Mouse (Mus musculus) gastrocnemius, postnatal 14 days (tissue): ENCODE measurements around the gene Lamtor2. TPM values are rescaled to one million over a fixed set of nuclear protein-coding genes. Genes with fewer than 3 reads are reported as not detected.

Experiments used
- DNase-seq: peaks from one replicate; pipeline ENCODE4 v3.0.0; 2021; ENCODE audit warnings: mixed read lengths
- intact Hi-C: fragments of 180-260 bp; cut with DNase I; formaldehyde crosslinking; loops from one replicate; pipeline ENCODE4 v1.15.1; 2025; ENCODE audit warnings: low total_unique reads
- total RNA-seq, 2 experiments: library from RNA; stranded (reverse); gene quantifications; 2 replicates each; pipeline ENCODE4 v1.2.3; 2021

The Lamtor2 gene
- total RNA-seq, 2 experiments from 2014 or later: 78.3 to 80.4 TPM

- intact Hi-C loops: no loop called here
- DNase-seq: no peak
These were observed 7.8 kb downstream of the Lamtor2 start for GRCm38 (mm10) chr3:88544955-88545591.

- DNase-seq: no peak
- intact Hi-C loops: no loop called here
These were observed 8.4 kb downstream of the Lamtor2 start for GRCm38 (mm10) chr3:88544514-88544913.

GRCm38 (mm10) chr3:88543651-88544410 lies 9.0 kb downstream of the Lamtor2 start:
- intact Hi-C loops: no loop called here
- no peak for DNase-seq

GRCm38 (mm10) chr3:88543174-88543573 lies 9.7 kb downstream of the Lamtor2 start:
- intact Hi-C loops: no loop called here
- DNase-seq: no peak

GRCm38 (mm10) chr3:88542486-88542885 lies 10.4 kb downstream of the Lamtor2 start:
- intact Hi-C loops: no loop called here
- DNase-seq: no peak

- no peak for DNase-seq
- intact Hi-C loops: no loop called here
These were observed 11.1 kb downstream of the Lamtor2 start for GRCm38 (mm10) chr3:88541622-88542401.

- intact Hi-C loops: no loop called here
- no peak for DNase-seq
These were observed 12.8 kb downstream of the Lamtor2 start for GRCm38 (mm10) chr3:88540085-88540484.

- intact Hi-C loops: no loop called here
- DNase-seq: no peak
These were observed 13.5 kb downstream of the Lamtor2 start for GRCm38 (mm10) chr3:88539397-88539796.

- intact Hi-C loops: no loop called here
- DNase-seq: no peak
These were observed 14.4 kb downstream of the Lamtor2 start for GRCm38 (mm10) chr3:88538271-88539145.

GRCm38 (mm10) chr3:88537146-88537545 lies 15.7 kb downstream of the Lamtor2 start:
- no peak for DNase-seq
- intact Hi-C loops: no loop called here

- DNase-seq: peak; percentile 82
- intact Hi-C loops: no loop called here
These were observed 16.6 kb downstream of the Lamtor2 start for GRCm38 (mm10) chr3:88536103-88536930.

GRCm38 (mm10) chr3:88535527-88535926 lies 17.3 kb downstream of the Lamtor2 start:
- intact Hi-C loops: no loop called here
- no peak for DNase-seq

GRCm38 (mm10) chr3:88535005-88535404 lies 17.9 kb downstream of the Lamtor2 start:
- intact Hi-C loops: no loop called here
- DNase-seq: no peak

GRCm38 (mm10) chr3:88533706-88534105 lies 19.2 kb downstream of the Lamtor2 start:
- DNase-seq: no peak
- intact Hi-C loops: no loop called here

- peak; percentile 37 for DNase-seq
- intact Hi-C loops: no loop called here
These were observed 20.0 kb downstream of the Lamtor2 start for GRCm38 (mm10) chr3:88532689-88533511.

- DNase-seq: no peak
- intact Hi-C loops: no loop called here
These were observed 20.6 kb downstream of the Lamtor2 start, which contains the start of gene Mex3a for GRCm38 (mm10) chr3:88532299-88532674. Gene Mex3a, plus strand, starts transcription at chr3:88532395.

GRCm38 (mm10) chr3:88531348-88532298 lies 21.3 kb downstream of the Lamtor2 start:
- intact Hi-C loops: no loop called here

More at GRCm38 (mm10) chr3:88531348-88532298, 21.3 kb downstream of the Lamtor2 start:
- peak; percentile 85 for DNase-seq
